Mouse (Mus musculus) neural tube, embryonic 11.5 days (tissue): ENCODE measurements around the gene Frat2. TPM values are rescaled to one million over a fixed set of nuclear protein-coding genes. Genes with fewer than 3 reads are reported as not detected.

Experiments
- ATAC-seq: fragments of 200-750 bp; cut with Nextera tagmentation; 2 replicates; pipeline ENCODE4 v1.8.0; 2017; ENCODE audit warnings: moderate number of reproducible peaks, mild to moderate bottlenecking, moderate TSS enrichment, moderate library complexity; ENCODE audit not compliant: insufficient read depth, low FRiP score, low TSS enrichment
- DNase-seq: peaks from one replicate; pipeline ENCODE4 v3.0.0-alpha.2; 2015; ENCODE audit warnings: low spot score
- H3K27ac ChIP-seq: fragments of 300-500 bp; sonication (generic); 2 replicates; pipeline ENCODE4 v1.5.1; 2014; ENCODE audit warnings: low read depth, mild to moderate bottlenecking, low read length
- H3K27me3 ChIP-seq: fragments of 300-500 bp; sonication (generic); 2 replicates; pipeline ENCODE4 v1.6.1; 2014; ENCODE audit warnings: mild to moderate bottlenecking, low read length, mixed read lengths; ENCODE audit not compliant: control insufficient read depth, insufficient read depth
- H3K36me3 ChIP-seq: fragments of 300-500 bp; sonication (generic); 2 replicates; pipeline ENCODE4 v1.6.1; 2014; ENCODE audit warnings: mild to moderate bottlenecking, low read length, moderate library complexity, mixed read lengths; ENCODE audit not compliant: control insufficient read depth, insufficient read depth
- H3K4me1 ChIP-seq: fragments of 300-500 bp; sonication (generic); 2 replicates; pipeline ENCODE4 v1.6.1; 2014; ENCODE audit warnings: low read length, mixed read lengths; ENCODE audit not compliant: control insufficient read depth, insufficient read depth
- H3K4me2 ChIP-seq: fragments of 300-500 bp; sonication (generic); 2 replicates; pipeline ENCODE4 v1.6.1; 2014; ENCODE audit warnings: low read depth, mild to moderate bottlenecking, moderate library complexity
- H3K4me3 ChIP-seq: fragments of 300-500 bp; sonication (generic); 2 replicates; pipeline ENCODE4 v1.5.1; 2014; ENCODE audit warnings: low read depth, low read length
- H3K9ac ChIP-seq: fragments of 300-500 bp; sonication (generic); 2 replicates; pipeline ENCODE4 v1.6.1; 2014; ENCODE audit warnings: mild to moderate bottlenecking, low read length
- H3K9me3 ChIP-seq: fragments of 300-500 bp; sonication (generic); 2 replicates; pipeline ENCODE4 v1.6.1; 2016; ENCODE audit warnings: low read length; ENCODE audit not compliant: control insufficient read depth
- WGBS: fragments of 180-500 bp; shearing (Covaris S2); extraction: QIAGEN DNeasy Blood & Tissue Kit; methylation state at CpG from one replicate; pipeline ENCODE4 v1.1.7; 2014; 5-methylcytosine and 5-hydroxymethylcytosine counted together
- polyA plus RNA-seq: library from polyadenylated mRNA; unstranded; fragments of >200 nt; fragmentation: Nextera tagmentation; extraction: Ambion mirVana; gene quantifications from 2 replicates; pipeline ENCODE4 v1.2.1, GENCODE M21; 2014

Frat2 gene
- polyA plus RNA-seq, 1 experiment from 2014 or later, result 8.7 TPM

GRCm38 (mm10) chr19:41839685-41840084 is 8.2 kb downstream of the Frat2 start:
- no peak for ATAC-seq
- 95% methylated on average over 3 of the region's 3 CpGs for WGBS
- Histone ChIP-seq H3K4me2 (no peak overlapping the region), H3K4me1 (0 out of 2 replicates have a peak, but pooled peaks cover 3% of the 10 kb centered on the region), H3K27ac (no peak overlapping the region), H3K36me3 (no peaks in the 10 kb centered on the region), H3K9ac (no peak overlapping the region), H3K4me3 (no peak overlapping the region), H3K27me3 (no peaks in the 10 kb centered on the region), H3K9me3 (no peaks in the 10 kb centered on the region)
- DNase-seq, result no peak

GRCm38 (mm10) chr19:41838808-41839207 is 9.1 kb downstream of the Frat2 start:
- no peak overlapping the region for H3K4me3 ChIP-seq
- 0 out of 2 replicates have a peak, but pooled peaks cover 3% of the 10 kb centered on the region for H3K4me1 ChIP-seq
- no peak overlapping the region for H3K9ac ChIP-seq
- WGBS, result 69% methylated on average over 6 of the region's 6 CpGs
- H3K27me3 ChIP-seq, result no peaks in the 10 kb centered on the region
- no peaks in the 10 kb centered on the region for H3K36me3 ChIP-seq
- DNase-seq (no peak), ATAC-seq (no peak)
- no peak overlapping the region for H3K27ac ChIP-seq
- H3K9me3 ChIP-seq, result no peaks in the 10 kb centered on the region
- no peak overlapping the region for H3K4me2 ChIP-seq

- 84% methylated on average over 4 of the region's 4 CpGs for WGBS
- DNase-seq (no peak), ATAC-seq (no peak)
- H3K9me3 ChIP-seq, result no peaks in the 10 kb centered on the region
- no peaks in the 10 kb centered on the region for H3K36me3 ChIP-seq
- H3K4me1 ChIP-seq, result 0 out of 2 replicates have a peak, but pooled peaks cover 3% of the 10 kb centered on the region
- no peak overlapping the region for H3K4me3 ChIP-seq
- H3K4me2 ChIP-seq, result no peak overlapping the region
- no peak overlapping the region for H3K9ac ChIP-seq
- no peaks in the 10 kb centered on the region for H3K27me3 ChIP-seq
- no peak overlapping the region for H3K27ac ChIP-seq
Observed at GRCm38 (mm10) chr19:41837917-41838261, 10.0 kb downstream of the Frat2 start.

GRCm38 (mm10) chr19:41837194-41837916 is 10.6 kb downstream of the Frat2 start:
- 0 out of 2 replicates have a peak, but pooled peaks cover 3% of the 10 kb centered on the region for H3K4me1 ChIP-seq
- no peak overlapping the region for H3K9ac ChIP-seq
- no peak for DNase-seq
- no peaks in the 10 kb centered on the region for H3K9me3 ChIP-seq
- ATAC-seq, result no peak
- 72% methylated on average over 9 of the region's 9 CpGs for WGBS
- no peaks in the 10 kb centered on the region for H3K27me3 ChIP-seq
- H3K4me2 ChIP-seq, result no peak overlapping the region
- H3K4me3 ChIP-seq, result no peak overlapping the region
- no peaks in the 10 kb centered on the region for H3K36me3 ChIP-seq
- H3K27ac ChIP-seq, result no peak overlapping the region

GRCm38 (mm10) chr19:41836719-41837118 is 11.2 kb downstream of the Frat2 start:
- no peaks in the 10 kb centered on the region for H3K9me3 ChIP-seq
- no peak overlapping the region for H3K4me3 ChIP-seq
- 56% methylated on average over 3 of the region's 3 CpGs for WGBS
- H3K27me3 ChIP-seq, result no peaks in the 10 kb centered on the region
- no peak overlapping the region for H3K9ac ChIP-seq
- ATAC-seq (no peak), DNase-seq (no peak)
- no peaks in the 10 kb centered on the region for H3K36me3 ChIP-seq
- peaks cover 5% of the 10 kb centered on the region; the same call in 1 of the 2 replicates for H3K4me1 ChIP-seq
- no peak overlapping the region for H3K27ac ChIP-seq
- no peak overlapping the region for H3K4me2 ChIP-seq

GRCm38 (mm10) chr19:41835816-41836215 is 12.1 kb downstream of the Frat2 start:
- ATAC-seq (no peak), DNase-seq (no peak)
- no peak overlapping the region for H3K9ac ChIP-seq
- no peaks in the 10 kb centered on the region for H3K36me3 ChIP-seq
- H3K27me3 ChIP-seq, result peaks cover 8% of the 10 kb centered on the region; the same call in 1 of the 2 replicates
- peak overlapping the region; percentile 19; the same call in 1 of the 2 replicates for H3K4me2 ChIP-seq
- H3K4me3 ChIP-seq, result no peak overlapping the region
- H3K27ac ChIP-seq, result no peak overlapping the region
- H3K4me1 ChIP-seq, result peaks cover 13% of the 10 kb centered on the region; the same call in 1 of the 2 replicates
- WGBS, result 1% methylated on average over 6 of the region's 6 CpGs
- H3K9me3 ChIP-seq, result no peaks in the 10 kb centered on the region

- Histone ChIP-seq H3K9ac (no peak overlapping the region), H3K36me3 (no peaks in the 10 kb centered on the region), H3K4me1 (peaks cover 13% of the 10 kb centered on the region; the same call in 1 of the 2 replicates), H3K27me3 (peaks cover 8% of the 10 kb centered on the region; the same call in 1 of the 2 replicates), H3K9me3 (no peaks in the 10 kb centered on the region), H3K4me3 (no peak overlapping the region), H3K27ac (no peak overlapping the region), H3K4me2 (peak overlapping the region; percentile 19; the same call in 1 of the 2 replicates)
- 61% methylated on average over 6 of the region's 6 CpGs for WGBS
- DNase-seq (no peak), ATAC-seq (no peak)
Observed at GRCm38 (mm10) chr19:41835407-41835806, 12.5 kb downstream of the Frat2 start.

GRCm38 (mm10) chr19:41832501-41833201 is 15.3 kb downstream of the Frat2 start:
- no peak overlapping the region for H3K27ac ChIP-seq
- H3K4me2 ChIP-seq, result peak overlapping the region; percentile 14
- no peaks in the 10 kb centered on the region for H3K9me3 ChIP-seq
- peaks cover 13% of the 10 kb centered on the region; the same call in 1 of the 2 replicates for H3K4me1 ChIP-seq
- no peak overlapping the region for H3K4me3 ChIP-seq
- ATAC-seq (no peak), DNase-seq (no peak)
- H3K36me3 ChIP-seq, result no peaks in the 10 kb centered on the region
- no peak overlapping the region for H3K9ac ChIP-seq
- peaks cover 8% of the 10 kb centered on the region; the same call in 1 of the 2 replicates for H3K27me3 ChIP-seq
- 77% methylated on average over 13 of the region's 13 CpGs for WGBS
